Mouse (Mus musculus) colon, adult 2 months (tissue): ENCODE data around the gene Tpbpa. TPM values are rescaled to one million over a fixed set of nuclear protein-coding genes. Genes with fewer than 3 reads are reported as not detected.

Source experiments
- polyA plus RNA-seq: library from polyadenylated mRNA; depleted of rRNA; stranded (reverse); fragments of >200 nt; gene quantifications from 2 replicates; pipeline ENCODE4 v1.2.3, GENCODE M21; 2012; rRNA removed

Tpbpa gene
- not detected in 2 replicates for polyA plus RNA-seq

GRCm38 (mm10) chr13:60941884-60942283, at the start of gene Tpbpa:
TSS of gene Tpbpa (minus strand) at chr13:60941984.

GRCm38 (mm10) chr13:60936500-60936901, 5.3 kb downstream of the Tpbpa start, which contains the start of the genes Gm49391 and Ctla2a:
TSS of gene Gm49391 (minus strand) at chr13:60936571.
TSS of gene Ctla2a (minus strand) at chr13:60936625.

GRCm38 (mm10) chr13:60935490-60935889, 6.3 kb downstream of the Tpbpa start, which contains the start of gene Gm49393:
TSS of gene Gm49393 (minus strand) at chr13:60935590.

GRCm38 (mm10) chr13:60904780-60905179, 37.0 kb downstream of the Tpbpa start, which contains the start of gene Tpbpb:
TSS of gene Tpbpb (minus strand) at chr13:60904880.

GRCm38 (mm10) chr13:60897328-60897727, 44.5 kb downstream of the Tpbpa start, which contains the start of gene Ctla2b:
TSS of gene Ctla2b (minus strand) at chr13:60897447.

GRCm38 (mm10) chr13:60896794-60897193, 45.0 kb downstream of the Tpbpa start, which contains the start of gene Gm49392:
TSS of gene Gm49392 (minus strand) at chr13:60896894.

Other genes with a start within 250 kb of the Tpbpa start
- gene BC051665, start 155.6 kb downstream of the Tpbpa start, polyA plus RNA-seq: not detected in 2 replicates
- gene Ctsll3, start 139.1 kb downstream of the Tpbpa start, polyA plus RNA-seq: not detected in 2 replicates
- not detected in 2 replicates for gene 4930486L24Rik, start 77.5 kb downstream of the Tpbpa start, polyA plus RNA-seq
- gene Gm49392, start 45.1 kb downstream of the Tpbpa start, polyA plus RNA-seq: not detected in 2 replicates
- gene Ctla2b, start 44.5 kb downstream of the Tpbpa start, polyA plus RNA-seq: 0.22 and 0.26 TPM in 2 replicates
- not detected in 2 replicates for gene Tpbpb, start 37.1 kb downstream of the Tpbpa start, polyA plus RNA-seq
- not detected in 2 replicates for gene Gm49393, start 6.4 kb downstream of the Tpbpa start, polyA plus RNA-seq
- gene Gm49391, start 5.4 kb downstream of the Tpbpa start, polyA plus RNA-seq: 0.24 and 0.59 TPM in 2 replicates
- gene Ctla2a, start 5.4 kb downstream of the Tpbpa start, polyA plus RNA-seq: 0.94 and 1.4 TPM in 2 replicates
- gene Ctsj, start 64.0 kb upstream of the Tpbpa start, polyA plus RNA-seq: not detected in 2 replicates
- not detected in 2 replicates for gene Ctsq, start 98.6 kb upstream of the Tpbpa start, polyA plus RNA-seq
- gene Ctsr, start 222.3 kb upstream of the Tpbpa start, polyA plus RNA-seq: not detected in 2 replicates